Mouse (Mus musculus): Measurements from ENCODE around the gene Rsph14.

Gene Rsph14

GRCm38 (mm10) chr10:74990584-74991322 is 41.6 kb downstream of the Rsph14 start:
- DNase-seq (ENCODE audit: low spot score) = no peak

GRCm38 (mm10) chr10:74989814-74990213 is 42.6 kb downstream of the Rsph14 start:
- DNase-seq (ENCODE audit: low spot score) = no peak

DNA sequence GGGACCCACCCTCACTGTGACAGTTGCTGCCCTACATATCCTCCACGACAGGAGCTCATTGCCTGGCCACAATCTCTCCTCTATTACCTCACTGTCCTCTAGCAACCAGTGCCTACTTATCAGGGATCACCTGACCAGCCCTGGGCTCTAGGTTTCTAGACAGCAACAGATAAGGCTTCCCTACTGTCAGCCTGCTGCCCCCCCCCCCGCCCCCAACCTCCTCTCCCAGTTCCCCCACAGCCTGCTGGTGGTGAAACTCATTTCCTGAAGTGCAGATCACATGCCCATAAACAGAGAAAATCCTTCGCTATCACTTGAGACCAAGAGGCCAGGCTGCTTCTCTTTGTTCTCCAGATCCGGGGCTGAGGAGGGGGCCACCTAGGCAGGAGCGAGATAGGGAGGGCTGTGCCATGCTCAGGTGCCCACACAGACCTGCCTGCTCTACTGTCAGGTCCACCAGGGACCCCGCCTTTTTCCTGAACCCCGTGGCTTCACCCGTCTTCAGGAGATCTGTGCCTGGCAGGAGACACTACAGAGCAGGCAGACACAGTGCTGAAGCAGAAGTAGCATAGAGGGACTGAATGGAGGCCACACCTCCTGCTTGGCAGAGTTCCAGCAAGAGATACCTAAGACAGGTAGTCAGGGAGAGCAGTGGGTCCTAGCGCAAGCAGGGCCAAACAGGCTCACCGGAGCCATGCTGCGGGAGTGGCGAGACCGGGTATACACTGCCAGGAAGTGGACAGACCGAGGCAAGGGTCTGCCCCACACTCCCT is 44.5 kb downstream of the Rsph14 start:
- peak; percentile 44 for DNase-seq (ENCODE audit: low spot score)

DNA sequence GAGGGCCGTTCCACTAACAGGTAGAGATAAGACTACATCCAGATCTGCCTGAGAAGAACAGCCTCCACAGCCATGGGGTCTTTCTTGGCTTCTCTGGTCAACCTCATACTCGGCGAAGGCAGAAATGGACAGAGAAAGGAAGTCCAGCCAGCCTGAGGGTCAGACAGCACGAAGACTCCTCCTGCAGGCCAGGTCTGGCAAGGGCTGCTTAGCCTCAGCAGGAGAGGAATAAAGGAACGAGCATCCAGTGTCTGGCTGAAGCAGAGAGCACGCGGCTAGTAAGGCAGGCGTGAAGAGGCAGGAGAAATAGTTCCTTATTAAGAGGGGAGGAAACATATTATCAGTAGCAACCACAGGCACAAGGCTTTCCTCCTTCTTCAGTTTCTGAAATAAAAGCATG is 49.2 kb downstream of the Rsph14 start:
- no peak for DNase-seq (ENCODE audit: low spot score)

GRCm38 (mm10) chr10:74981159-74981558 is 51.2 kb downstream of the Rsph14 start:
- no peak for DNase-seq (ENCODE audit: low spot score)

DNA sequence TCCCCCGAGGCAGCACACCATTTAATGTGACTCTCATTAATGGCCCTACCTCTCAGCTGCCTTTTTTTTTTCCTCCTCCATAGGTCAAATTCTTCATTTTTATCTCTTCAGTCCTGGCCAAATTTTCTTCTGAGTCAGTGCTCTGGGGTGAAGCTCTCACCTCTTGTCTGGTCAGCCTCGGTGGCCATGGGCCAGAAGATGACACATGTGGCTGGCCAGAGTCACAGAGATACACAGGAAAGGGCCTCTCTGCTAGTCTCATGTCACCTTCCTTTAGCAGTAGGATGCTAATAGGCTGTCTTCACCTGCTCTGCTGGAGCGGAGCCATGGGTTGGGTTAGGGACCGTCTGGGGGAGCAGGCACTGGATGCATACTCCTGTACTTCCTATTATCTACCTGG is 54.3 kb downstream of the Rsph14 start:
- DNase-seq (ENCODE audit: low spot score) = no peak

GRCm38 (mm10) chr10:74976429-74976828 is 56.0 kb downstream of the Rsph14 start:
- no peak for DNase-seq (ENCODE audit: low spot score)

DNA sequence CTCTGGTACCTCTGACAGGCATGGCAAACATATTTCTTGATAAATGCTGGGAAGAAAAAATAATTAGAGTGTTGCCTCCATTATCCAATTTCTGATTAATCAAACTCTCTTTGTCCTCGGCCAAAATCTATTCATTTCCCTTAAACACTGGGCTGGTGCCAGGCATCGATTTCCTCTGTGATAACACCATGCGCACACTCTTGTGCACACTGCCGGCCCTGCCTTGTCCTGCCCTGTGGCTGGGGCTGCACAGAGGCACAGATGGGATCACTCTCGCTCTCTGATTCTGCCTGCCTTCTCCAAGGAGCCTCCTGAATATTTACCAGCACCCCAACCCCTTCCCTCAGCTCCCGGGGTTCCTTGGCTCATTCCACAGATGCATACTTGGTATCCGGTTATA is 56.8 kb downstream of the Rsph14 start:
- no peak for DNase-seq (ENCODE audit: low spot score)

DNA sequence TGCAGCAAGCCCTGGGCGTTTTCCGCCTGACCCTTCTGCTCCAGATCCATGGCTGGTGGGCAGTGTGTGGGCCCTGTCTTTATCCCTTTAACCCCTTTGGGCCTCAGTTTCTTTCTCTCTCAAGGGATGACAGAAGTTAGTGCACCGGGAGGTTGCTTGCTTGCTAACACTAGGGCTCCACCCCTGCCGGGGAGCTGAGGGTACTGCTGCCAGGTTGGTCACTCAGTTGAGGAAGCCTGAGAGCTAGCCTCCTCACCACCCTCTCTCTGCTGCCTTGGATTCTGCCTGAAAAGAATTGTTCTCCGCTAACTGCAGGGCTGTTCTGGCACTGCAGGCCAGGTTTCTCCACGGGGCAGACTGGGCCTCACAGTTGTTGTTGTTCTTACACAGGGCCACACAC is 59.4 kb downstream of the Rsph14 start:
- no peak for DNase-seq (ENCODE audit: low spot score)

- no peak for DNase-seq (ENCODE audit: low spot score)
Measured at GRCm38 (mm10) chr10:74969266-74969665, 63.1 kb downstream of the Rsph14 start.

- DNase-seq (ENCODE audit: low spot score) = no peak
Measured at GRCm38 (mm10) chr10:74967651-74968267, 64.6 kb downstream of the Rsph14 start.

DNA sequence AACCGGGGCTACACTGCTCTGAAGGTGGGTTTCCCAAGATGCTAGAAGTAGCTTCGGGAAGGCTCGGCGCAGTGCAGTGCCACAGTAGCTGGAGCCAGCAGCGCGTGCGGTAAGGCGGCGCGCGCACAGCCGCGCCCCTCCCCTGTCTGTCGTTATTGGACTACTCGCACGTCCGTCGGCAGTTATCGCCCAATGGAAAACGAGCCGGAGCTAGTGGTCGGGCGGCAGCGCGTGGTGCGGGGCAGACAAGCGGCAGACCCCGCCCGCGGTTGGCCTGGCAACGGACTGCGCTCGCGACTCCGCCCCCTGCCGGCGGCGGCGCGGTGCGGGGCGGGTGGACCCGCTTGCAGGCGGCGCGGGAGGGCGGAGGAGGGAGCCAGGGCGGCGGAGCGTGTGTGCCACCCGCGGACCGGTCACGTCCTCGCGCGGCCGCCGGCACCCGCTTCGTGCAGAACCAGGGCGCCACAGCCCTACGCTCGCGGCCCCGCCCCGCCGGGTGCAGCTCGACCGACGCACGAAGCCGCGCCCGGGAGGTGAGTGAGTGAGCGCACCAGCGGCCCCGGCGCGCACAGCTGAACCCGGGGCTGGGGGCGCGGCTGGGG is 65.4 kb downstream of the Rsph14 start, which contains the start of gene Gnaz:
Gnaz (plus strand) TSS at position 328 of the 602 bp plus-strand sequence.
- peak; percentile 96 for DNase-seq (ENCODE audit: low spot score)

- DNase-seq (ENCODE audit: low spot score) = no peak
Measured at GRCm38 (mm10) chr10:74964380-74964779, 68.0 kb downstream of the Rsph14 start.

DNA sequence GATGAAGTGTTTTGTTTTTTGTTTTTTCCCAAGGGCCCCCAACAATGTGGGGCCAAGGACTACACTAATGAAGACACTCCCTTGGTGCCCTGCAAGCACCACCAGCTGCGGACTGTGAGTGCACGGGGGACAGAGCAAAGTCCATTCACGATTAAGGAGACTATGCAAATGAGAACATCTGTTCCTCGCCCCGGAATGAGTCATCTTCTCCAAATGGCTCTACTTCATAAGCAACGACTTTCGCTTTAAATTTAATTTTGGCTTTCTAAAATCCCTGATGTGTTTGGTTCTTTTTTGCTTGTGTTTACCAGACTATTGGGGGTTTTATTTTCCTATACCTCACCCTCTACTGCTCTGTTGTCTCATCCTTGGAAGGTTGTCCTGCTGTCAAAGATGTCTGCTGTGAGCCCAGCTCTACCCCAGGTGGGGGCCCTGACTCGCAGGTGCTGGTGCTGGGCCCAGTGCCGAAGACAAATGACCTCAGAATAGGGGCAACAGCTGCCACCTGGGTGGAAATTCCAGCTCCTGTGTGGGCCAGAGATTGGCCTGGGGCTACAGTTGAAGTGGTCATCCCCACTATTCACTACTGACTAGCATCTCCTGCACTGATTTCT is 79.4 kb downstream of the Rsph14 start:
- no peak for DNase-seq (ENCODE audit: low spot score)

- no peak for DNase-seq (ENCODE audit: low spot score)
Measured at GRCm38 (mm10) chr10:74940795-74941194, 91.6 kb downstream of the Rsph14 start.

GRCm38 (mm10) chr10:74939300-74939699 is 93.1 kb downstream of the Rsph14 start:
- DNase-seq (ENCODE audit: low spot score) = no peak

DNA sequence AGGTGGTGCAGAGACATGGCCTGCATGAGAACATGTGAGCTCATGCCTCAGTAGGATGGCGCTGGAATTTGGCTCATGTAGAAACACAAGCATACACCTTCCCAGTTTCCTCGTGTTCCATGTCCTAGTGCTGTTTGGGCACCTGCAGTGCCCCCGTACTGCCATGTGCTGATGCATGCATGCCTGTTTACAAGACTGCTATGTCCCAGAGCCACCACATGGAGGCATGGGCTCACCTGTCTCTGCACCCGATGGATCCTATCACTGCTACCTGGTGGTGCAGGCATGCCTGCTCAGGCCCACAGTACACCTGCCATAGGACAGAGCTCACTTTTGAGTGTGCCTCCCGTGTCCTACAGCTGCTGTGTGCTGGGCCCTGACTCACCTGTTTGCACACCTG is 94.0 kb downstream of the Rsph14 start:
- no peak for DNase-seq (ENCODE audit: low spot score)

DNA sequence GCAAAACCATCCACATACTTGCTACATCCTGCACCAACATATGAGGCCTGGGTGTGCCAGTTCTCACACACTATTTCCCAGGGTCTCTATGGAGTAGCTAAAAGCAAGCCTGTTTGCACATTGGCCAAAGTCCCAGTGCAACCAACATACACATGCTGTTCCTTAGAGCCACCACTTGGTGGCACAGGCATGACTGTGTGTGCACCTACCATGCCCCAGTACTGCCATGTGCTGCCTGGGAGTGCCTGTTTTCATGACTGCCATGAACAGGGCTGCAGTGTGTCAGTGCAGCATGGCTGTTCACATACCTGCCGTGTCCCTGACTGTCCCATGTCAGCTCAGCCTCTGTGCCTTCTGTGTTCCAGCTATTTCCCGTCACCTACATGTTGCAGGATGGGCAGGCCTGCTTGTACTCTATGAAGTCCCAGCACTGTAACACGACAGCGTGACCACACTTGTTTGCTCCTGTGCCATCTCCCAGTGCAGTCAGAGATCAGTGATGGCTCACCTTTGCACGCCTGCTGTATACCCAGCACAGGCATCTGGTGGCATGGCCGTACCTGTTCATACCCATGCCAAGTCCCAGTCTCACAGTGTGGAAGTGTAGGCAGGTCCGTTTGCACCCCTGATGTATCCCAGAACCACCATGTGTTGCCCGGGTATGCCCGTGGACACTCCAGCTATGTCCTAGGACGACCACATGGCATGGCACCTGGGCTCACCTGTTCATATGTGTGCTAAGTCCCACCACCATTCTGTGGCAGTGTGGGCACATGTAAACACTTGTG is 95.2 kb downstream of the Rsph14 start:
- DNase-seq (ENCODE audit: low spot score) = peak; percentile 21

DNA sequence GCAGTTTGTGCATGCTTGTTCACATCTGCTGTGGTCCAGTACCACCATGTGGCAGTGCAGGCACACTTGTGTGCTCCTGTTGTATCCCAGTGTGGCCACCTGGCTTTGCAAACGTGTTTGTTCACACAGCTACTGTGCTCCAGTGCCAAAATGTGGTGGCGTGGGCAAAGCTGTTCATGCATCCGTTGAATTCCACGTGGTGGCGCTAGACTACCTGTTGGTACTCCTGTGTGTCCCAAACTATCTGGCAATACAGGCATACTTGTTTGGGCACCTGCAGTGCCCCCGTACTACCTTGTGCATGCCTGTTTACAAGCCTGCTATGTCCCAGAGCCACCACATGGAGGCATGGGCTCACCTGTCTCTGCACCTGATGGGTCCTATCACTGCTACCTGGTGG is 97.4 kb downstream of the Rsph14 start:
- no peak for DNase-seq (ENCODE audit: low spot score)

GRCm38 (mm10) chr10:74934521-74934920 is 97.9 kb downstream of the Rsph14 start:
- DNase-seq (ENCODE audit: low spot score) = no peak

DNA sequence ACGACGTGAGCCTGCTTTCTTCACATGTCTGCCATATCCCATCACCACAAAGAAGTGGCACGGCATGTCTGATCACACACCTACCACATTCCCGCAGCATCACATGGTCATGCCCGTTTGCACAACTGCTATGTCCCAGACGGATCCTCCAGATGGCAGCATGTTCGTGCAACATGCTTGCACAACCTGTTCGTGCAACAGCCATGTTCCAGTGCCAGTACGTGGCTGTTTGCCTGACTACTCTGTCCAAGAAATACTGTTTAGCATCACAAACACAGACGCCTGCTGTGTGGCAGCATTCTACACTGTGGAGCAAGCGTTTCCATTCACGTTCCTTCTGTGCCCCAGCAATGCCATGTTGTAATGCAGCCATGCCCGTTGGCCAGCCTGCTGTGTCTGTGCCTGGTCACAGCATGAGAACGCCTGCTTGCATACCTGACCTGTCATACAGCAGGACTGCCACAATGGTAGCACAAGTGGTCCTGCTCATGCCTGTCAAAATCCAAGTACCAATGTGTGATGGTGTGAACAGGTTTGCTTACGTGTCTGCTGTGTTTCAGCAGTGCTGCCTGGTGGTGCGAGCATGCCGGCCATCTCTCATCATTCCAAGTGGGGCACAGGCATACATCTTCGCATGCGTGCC is 98.7 kb downstream of the Rsph14 start:
- DNase-seq (ENCODE audit: low spot score) = no peak
